Mouse (Mus musculus): ENCODE results near the gene Hspa1l. TPM values are rescaled to one million over a fixed set of nuclear protein-coding genes. Genes with fewer than 3 reads are reported as not detected.

Gene Hspa1l
- total RNA-seq, 2 experiments from 2014 or later, result 0.39 to 1.3 TPM

- no peak for DNase-seq (ENCODE audit: low spot score in 2 of 2)
Observed at GRCm38 (mm10) chr17:35023221-35023620, 50.7 kb downstream of the Hspa1l start.

GRCm38 (mm10) chr17:35023756-35024155, 51.3 kb downstream of the Hspa1l start:
- DNase-seq (ENCODE audit: low spot score in 2 of 2), result no peak

GRCm38 (mm10) chr17:35024261-35024660, 51.8 kb downstream of the Hspa1l start:
- no peak for DNase-seq (ENCODE audit: low spot score in 2 of 2)

- DNase-seq (ENCODE audit: low spot score in 2 of 2), result no peak
Observed at GRCm38 (mm10) chr17:35024691-35025488, 52.4 kb downstream of the Hspa1l start.

- no peak for DNase-seq (ENCODE audit: low spot score in 2 of 2)
Observed at GRCm38 (mm10) chr17:35026206-35026605, 53.7 kb downstream of the Hspa1l start.

- no peak for DNase-seq (ENCODE audit: low spot score in 2 of 2)
Observed at GRCm38 (mm10) chr17:35027277-35028068, 55.0 kb downstream of the Hspa1l start, which contains the start of gene Sapcd1. TSS of gene Sapcd1 (minus strand) at chr17:35028016.

GRCm38 (mm10) chr17:35028315-35028714, 55.8 kb downstream of the Hspa1l start:
- no peak for DNase-seq (ENCODE audit: low spot score in 2 of 2)

Other genes starting within 250 kb of the Hspa1l start
- 100 to 1,000 TPM; 105 to 151 TPM for gene C4b, start 228.8 kb upstream of the Hspa1l start, total RNA-seq (2021)
- 1,000 to 10,000 TPM; 3,967 to 4,457 TPM for gene Cyp21a1, start 168.1 kb upstream of the Hspa1l start, total RNA-seq (2021)
- 10 to 100 TPM; 49.1 to 49.5 TPM for gene Stk19, start 135.8 kb upstream of the Hspa1l start, total RNA-seq (2021)
- 10 to 100 TPM; 72.5 to 73.2 TPM for gene Dxo, start 135.7 kb upstream of the Hspa1l start, total RNA-seq (2021)
- 10 to 100 TPM; 70.9 to 80.2 TPM for gene Skiv2l, start 122.5 kb upstream of the Hspa1l start, total RNA-seq (2021)
- gene Nelfe, start 122.3 kb upstream of the Hspa1l start, total RNA-seq (2021), result 10 to 100 TPM; 58.2 to 60.6 TPM
- 100 to 1,000 TPM in 1 of 2 experiments, 10 to 100 TPM in 1; 18.7 to 137 TPM for gene Cfb, start 110.2 kb upstream of the Hspa1l start, total RNA-seq (2021)
- gene Zbtb12, start 93.2 kb upstream of the Hspa1l start, total RNA-seq (2021), result 10 to 100 TPM; 23.6 to 26.2 TPM
- not detected for gene Gm20547, start 90.7 kb upstream of the Hspa1l start, total RNA-seq (2021)
- 10 to 100 TPM; 39.5 to 50.3 TPM for gene C2, start 74.4 kb upstream of the Hspa1l start, total RNA-seq (2021)
- gene Ehmt2, start 74.2 kb upstream of the Hspa1l start, total RNA-seq (2021), result 100 to 1,000 TPM; 214 to 215 TPM
- 1 to 10 TPM in 1 of 2 experiments, under 1 TPM in 1; 0.93 to 3.8 TPM for gene Slc44a4, start 58.2 kb upstream of the Hspa1l start, total RNA-seq (2021)
- gene Neu1, start 41.5 kb upstream of the Hspa1l start, total RNA-seq (2021), result 10 to 100 TPM; 22.0 to 25.2 TPM
- gene Hspa1b, start 13.5 kb upstream of the Hspa1l start, total RNA-seq (2021), result 10 to 100 TPM; 26.9 to 33.2 TPM
- gene Gm20481, start 2.8 kb upstream of the Hspa1l start, total RNA-seq (2021), result not detected
- gene Hspa1a, start 547 bp upstream of the Hspa1l start, total RNA-seq (2021), result 10 to 100 TPM; 12.6 to 14.5 TPM
- 10 to 100 TPM; 50.5 to 54.8 TPM for gene Lsm2, start 9.2 kb downstream of the Hspa1l start, total RNA-seq (2021)
- gene Vars, start 28.3 kb downstream of the Hspa1l start, total RNA-seq (2021), result 10 to 100 TPM; 77.9 to 89.1 TPM
- 1 to 10 TPM; 1.2 to 1.5 TPM for gene Vwa7, start 43.9 kb downstream of the Hspa1l start, total RNA-seq (2021)
- 1 to 10 TPM; 3.8 to 4.1 TPM for gene Sapcd1, start 55.3 kb downstream of the Hspa1l start, total RNA-seq (2021)
- gene Msh5, start 74.0 kb downstream of the Hspa1l start, total RNA-seq (2021), result 10 to 100 TPM in 1 of 2 experiments, 1 to 10 TPM in 1; 8.2 to 11.0 TPM
- gene Clic1, start 77.3 kb downstream of the Hspa1l start, total RNA-seq (2021), result 100 to 1,000 TPM; 137 to 146 TPM
- 10 to 100 TPM; 55.1 to 67.4 TPM for gene Ddah2, start 86.3 kb downstream of the Hspa1l start, total RNA-seq (2021)
- gene Ly6g6c, start 92.7 kb downstream of the Hspa1l start, total RNA-seq (2021), result under 1 TPM; 0.31 to 0.34 TPM
- gene Mpig6b, start 93.5 kb downstream of the Hspa1l start, total RNA-seq (2021), result under 1 TPM; 0.22 to 0.90 TPM
- not detected for gene Ly6g6e, start 104.2 kb downstream of the Hspa1l start, total RNA-seq (2021)
- gene Ly6g6d, start 105.4 kb downstream of the Hspa1l start, total RNA-seq (2021), result 1 to 10 TPM; 2.0 to 2.4 TPM
- gene Ly6g6f, start 112.9 kb downstream of the Hspa1l start, total RNA-seq (2021), result not detected
- 10 to 100 TPM; 92.8 to 96.8 TPM for gene Abhd16a, start 116.6 kb downstream of the Hspa1l start, total RNA-seq (2021)
- gene Ly6g5c, start 135.6 kb downstream of the Hspa1l start, total RNA-seq (2021), result not detected
- gene Ly6g5b, start 142.7 kb downstream of the Hspa1l start, total RNA-seq (2021), result 1 to 10 TPM in 1 of 2 experiments, under 1 TPM in 1; 0.62 to 1.4 TPM
- 10 to 100 TPM; 14.7 TPM for gene Gpank1, start 148.8 kb downstream of the Hspa1l start, total RNA-seq (2021)
- gene Csnk2b, start 149.3 kb downstream of the Hspa1l start, total RNA-seq (2021), result 100 to 1,000 TPM; 199 to 211 TPM
- 10 to 100 TPM; 29.0 to 30.9 TPM for gene D17H6S53E, start 153.7 kb downstream of the Hspa1l start, total RNA-seq (2021)
- gene Apom, start 159.3 kb downstream of the Hspa1l start, total RNA-seq (2021), result 10 to 100 TPM in 1 of 2 experiments, 1 to 10 TPM in 1; 6.9 to 54.4 TPM
- 100 to 1,000 TPM; 425 to 435 TPM for gene Bag6, start 162.5 kb downstream of the Hspa1l start, total RNA-seq (2021)
- gene Prrc2a, start 192.2 kb downstream of the Hspa1l start, total RNA-seq (2021), result 100 to 1,000 TPM; 264 to 295 TPM
- 10 to 100 TPM in 1 of 2 experiments, 1 to 10 TPM in 1; 9.8 to 10.6 TPM for gene Aif1, start 203.4 kb downstream of the Hspa1l start, total RNA-seq (2021)
- gene Lst1, start 215.7 kb downstream of the Hspa1l start, total RNA-seq (2021), result 10 to 100 TPM; 11.0 to 13.5 TPM
- 1 to 10 TPM; 6.6 to 9.3 TPM for gene Ltb, start 221.7 kb downstream of the Hspa1l start, total RNA-seq (2021)
- under 1 TPM; 0.42 to 0.76 TPM for gene Tnf, start 229.3 kb downstream of the Hspa1l start, total RNA-seq (2021)
- gene Lta, start 232.6 kb downstream of the Hspa1l start, total RNA-seq (2021), result under 1 TPM; 0.73 to 0.78 TPM
- gene Gm16181, start 248.1 kb downstream of the Hspa1l start, total RNA-seq (2021), result not detected